Mouse (Mus musculus): ENCODE measurements around the gene Klhl29. TPM values are rescaled to one million over a fixed set of nuclear protein-coding genes. Genes with fewer than 3 reads are reported as not detected.

The Klhl29 gene
- total RNA-seq, 2 experiments from 2014 or later: 39.8 to 51.9 TPM

- DNase-seq (ENCODE audit: low spot score in 2 of 2): peak in 1 of 2 experiments; percentile 46
- intact Hi-C loops (cut with DNase I): no loop called here
These were observed 217.5 kb downstream of the Klhl29 start for GRCm38 (mm10) chr12:5157931-5158481.

GRCm38 (mm10) chr12:5157021-5157681 is 218.3 kb downstream of the Klhl29 start:
- DNase-seq (ENCODE audit: low spot score in 2 of 2): peak; percentile 69 to 79
- intact Hi-C loops (cut with DNase I): no loop called here

- DNase-seq (ENCODE audit: low spot score in 2 of 2): no peak
- intact Hi-C loops (cut with DNase I): no loop called here
These were observed 220.3 kb downstream of the Klhl29 start for GRCm38 (mm10) chr12:5155177-5155576.

- DNase-seq (ENCODE audit: low spot score in 2 of 2): no peak
- intact Hi-C loops (cut with DNase I): no loop called here
These were observed 223.6 kb downstream of the Klhl29 start for GRCm38 (mm10) chr12:5151859-5152258.

GRCm38 (mm10) chr12:5147346-5148035 is 228.0 kb downstream of the Klhl29 start:
- intact Hi-C loops (cut with DNase I): no loop called here
- no peak for DNase-seq (ENCODE audit: low spot score in 2 of 2)

GRCm38 (mm10) chr12:5143903-5144781 is 231.3 kb downstream of the Klhl29 start:
- intact Hi-C loops (cut with DNase I): loop anchor here (5.0 kb wide), 2 partner anchors 133 to 233 kb away; partner anchors contain the start of gene Klhl29
- no peak for DNase-seq (ENCODE audit: low spot score in 2 of 2)

GRCm38 (mm10) chr12:5143224-5143623 is 232.3 kb downstream of the Klhl29 start:
- intact Hi-C loops (cut with DNase I): loop anchor here (5.0 kb wide), 2 partner anchors 134 to 234 kb away; partner anchors contain the start of gene Klhl29
- DNase-seq (ENCODE audit: low spot score in 2 of 2): no peak

GRCm38 (mm10) chr12:5142776-5143175 is 232.7 kb downstream of the Klhl29 start:
- intact Hi-C loops (cut with DNase I): loop anchor here (5.0 kb wide), 2 partner anchors 135 to 235 kb away; partner anchors contain the start of gene Klhl29
- peak; percentile 82 to 84 for DNase-seq (ENCODE audit: low spot score in 2 of 2)

- intact Hi-C loops (cut with DNase I): loop anchor here (5.0 kb wide), 2 partner anchors 136 to 236 kb away; partner anchors contain the start of gene Klhl29
- no peak for DNase-seq (ENCODE audit: low spot score in 2 of 2)
These were observed 234.4 kb downstream of the Klhl29 start for GRCm38 (mm10) chr12:5141040-5141439.

- no peak for DNase-seq (ENCODE audit: low spot score in 2 of 2)
- intact Hi-C loops (cut with DNase I): no loop called here
These were observed 236.2 kb downstream of the Klhl29 start for GRCm38 (mm10) chr12:5139302-5139701.

- intact Hi-C loops (cut with DNase I): loop anchor here (2.0 kb wide), 1 partner anchor 107 kb away; no protein-coding TSS in a partner anchor
These were observed 239.2 kb downstream of the Klhl29 start for GRCm38 (mm10) chr12:5136300-5136699.

GRCm38 (mm10) chr12:5129190-5129589 is 246.3 kb downstream of the Klhl29 start:
- intact Hi-C loops (cut with DNase I): no loop called here

More at GRCm38 (mm10) chr12:5136300-5136699, 239.2 kb downstream of the Klhl29 start:
- DNase-seq (ENCODE audit: low spot score in 2 of 2): peak in 1 of 2 experiments; percentile 64

GRCm38 (mm10) chr12:5125907-5126306 is 249.6 kb downstream of the Klhl29 start:
- DNase-seq (ENCODE audit: low spot score in 2 of 2): peak; percentile 56 to 72
- intact Hi-C loops (cut with DNase I): no loop called here

More at GRCm38 (mm10) chr12:5129190-5129589, 246.3 kb downstream of the Klhl29 start:
- no peak for DNase-seq (ENCODE audit: low spot score in 2 of 2)

- intact Hi-C loops (cut with DNase I): no loop called here
- DNase-seq (ENCODE audit: low spot score in 2 of 2): peak; percentile 69 to 70
These were observed 252.5 kb downstream of the Klhl29 start for GRCm38 (mm10) chr12:5122972-5123371.

GRCm38 (mm10) chr12:5120249-5120648 is 255.2 kb downstream of the Klhl29 start:
- no peak for DNase-seq (ENCODE audit: low spot score in 2 of 2)

GRCm38 (mm10) chr12:5119726-5120125 is 255.8 kb downstream of the Klhl29 start:
- peak; percentile 94 to 98 for DNase-seq (ENCODE audit: low spot score in 2 of 2)
- intact Hi-C loops (cut with DNase I): no loop called here

More at GRCm38 (mm10) chr12:5120249-5120648, 255.2 kb downstream of the Klhl29 start:
- intact Hi-C loops (cut with DNase I): no loop called here

GRCm38 (mm10) chr12:5119286-5119685 is 256.2 kb downstream of the Klhl29 start:
- intact Hi-C loops (cut with DNase I): no loop called here
- no peak for DNase-seq (ENCODE audit: low spot score in 2 of 2)

GRCm38 (mm10) chr12:5116605-5117004 is 258.9 kb downstream of the Klhl29 start:
- no peak for DNase-seq (ENCODE audit: low spot score in 2 of 2)
- intact Hi-C loops (cut with DNase I): no loop called here

- intact Hi-C loops (cut with DNase I): no loop called here
- DNase-seq (ENCODE audit: low spot score in 2 of 2): peak in 1 of 2 experiments; percentile 49
These were observed 260.9 kb downstream of the Klhl29 start for GRCm38 (mm10) chr12:5114631-5115030.

Data from left cerebral cortex, postnatal 36 days (tissue).